Mouse (Mus musculus) heart, embryonic 11.5 days (tissue): Measurements from ENCODE around the gene Mctp1. TPM values are rescaled to one million over a fixed set of nuclear protein-coding genes. Genes with fewer than 3 reads are reported as not detected.
A peak's percentile ranks its signal among the peaks of the same experiment; 100 is the strongest.
"Not testable (repeated sequence)": the region's sequence is repeated elsewhere in the genome, so short reads cannot be mapped to it uniquely, and the experiment has no call there.

Experiments used
- ATAC-seq: fragments of 200-750 bp; cut with Nextera tagmentation; replicated peaks from 2 replicates; pipeline ENCODE4 v1.8.0; 2017; ENCODE audit warnings: moderate library complexity; ENCODE audit not compliant: insufficient number of reproducible peaks, low FRiP score, low TSS enrichment
- H3K27ac ChIP-seq: fragments of 300-500 bp; sonication (generic); 2 replicates; pipeline ENCODE4 v1.5.1; 2014; ENCODE audit warnings: mild to moderate bottlenecking, low read depth, low read length
- H3K27me3 ChIP-seq: fragments of 300-500 bp; sonication (generic); 2 replicates; pipeline ENCODE4 v1.6.1; 2014; ENCODE audit warnings: mild to moderate bottlenecking, low read length, mixed read lengths; ENCODE audit not compliant: control insufficient read depth, insufficient read depth
- H3K36me3 ChIP-seq: fragments of 300-500 bp; sonication (generic); 2 replicates; pipeline ENCODE4 v1.6.1; 2014; ENCODE audit warnings: mild to moderate bottlenecking, low read length, moderate library complexity, mixed read lengths; ENCODE audit not compliant: control insufficient read depth, insufficient read depth
- H3K4me1 ChIP-seq: fragments of 300-500 bp; sonication (generic); 2 replicates; pipeline ENCODE4 v1.6.1; 2014; ENCODE audit warnings: low read length; ENCODE audit not compliant: control insufficient read depth, insufficient read depth
- H3K4me2 ChIP-seq: fragments of 300-500 bp; sonication (generic); 2 replicates; pipeline ENCODE4 v1.6.1; 2014; ENCODE audit warnings: mild to moderate bottlenecking, moderate library complexity
- H3K4me3 ChIP-seq: fragments of 300-500 bp; sonication (generic); 2 replicates; pipeline ENCODE4 v1.5.1; 2014; ENCODE audit warnings: low read depth, low read length
- H3K9ac ChIP-seq: fragments of 300-500 bp; sonication (generic); 2 replicates; pipeline ENCODE4 v1.6.1; 2014; ENCODE audit warnings: mild to moderate bottlenecking, low read depth, low read length, moderate library complexity
- H3K9me3 ChIP-seq: fragments of 300-500 bp; sonication (generic); replicated peaks from 2 replicates; pipeline ENCODE4 v1.6.1; 2016; ENCODE audit warnings: low read length; ENCODE audit not compliant: control insufficient read depth
- WGBS: fragments of 180-500 bp; shearing (Covaris S2); extraction: QIAGEN DNeasy Blood & Tissue Kit; methylation state at CpG from one replicate; pipeline ENCODE4 v1.1.7; 2014; ENCODE audit not compliant: insufficient replicate concordance; 5-methylcytosine and 5-hydroxymethylcytosine counted together
- polyA plus RNA-seq: library from polyadenylated mRNA; unstranded; fragments of >200 nt; fragmentation: Nextera tagmentation; extraction: Ambion mirVana; gene quantifications from 2 replicates; pipeline ENCODE4 v1.2.1, GENCODE M21; 2014

Gene Mctp1
- polyA plus RNA-seq, result 0.27 and 0.37 TPM in 2 replicates

GRCm38 (mm10) chr13:76383972-76384663, at the start of gene Mctp1:
Gene Mctp1 (plus strand): TSS chr13:76384535.
- Histone ChIP-seq H3K9me3 (no peaks in the 10 kb centered on the region), H3K4me3 (peak within 1 kb of the TSS; percentile 62), H3K4me1 (no peaks in the 10 kb centered on the region), H3K36me3 (no peaks in the 10 kb centered on the region), H3K4me2 (peak within 1 kb of the TSS; percentile 99), H3K9ac (peak within 1 kb of the TSS; percentile 50), H3K27ac (no peak within 1 kb of the TSS), H3K27me3 (peaks cover 24% of the 10 kb centered on the region)
- under 1% methylated on average over 51 of the region's 62 CpGs for WGBS
- ATAC-seq, result peak; percentile 83

DNA sequence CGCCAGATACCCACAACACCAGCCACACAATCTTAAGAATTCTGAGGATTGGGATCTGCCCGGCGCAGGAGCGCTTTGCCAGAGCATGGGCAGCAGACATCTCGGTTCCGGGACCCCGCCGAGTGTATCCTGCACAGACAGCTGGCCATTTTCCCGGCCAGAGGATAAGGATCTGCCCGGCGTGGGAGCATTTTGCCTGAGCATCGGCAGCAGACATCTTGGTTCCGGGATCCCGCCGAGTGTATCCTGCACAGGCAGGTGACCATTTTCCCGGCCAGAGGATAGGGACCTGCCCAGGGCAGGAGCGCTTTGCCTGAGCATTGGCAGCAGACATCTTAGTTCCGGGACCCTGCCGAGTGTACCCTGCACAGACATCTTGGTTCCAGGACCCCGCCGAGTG, 38.4 kb upstream of the Mctp1 start:
- not testable (repeated sequence) for ATAC-seq, H3K4me3 ChIP-seq, H3K27ac ChIP-seq, H3K4me1 ChIP-seq, H3K4me2 ChIP-seq, H3K9ac ChIP-seq, H3K9me3 ChIP-seq, H3K27me3 ChIP-seq, H3K36me3 ChIP-seq
- 46% methylated on average over 18 of the region's 21 CpGs for WGBS

DNA sequence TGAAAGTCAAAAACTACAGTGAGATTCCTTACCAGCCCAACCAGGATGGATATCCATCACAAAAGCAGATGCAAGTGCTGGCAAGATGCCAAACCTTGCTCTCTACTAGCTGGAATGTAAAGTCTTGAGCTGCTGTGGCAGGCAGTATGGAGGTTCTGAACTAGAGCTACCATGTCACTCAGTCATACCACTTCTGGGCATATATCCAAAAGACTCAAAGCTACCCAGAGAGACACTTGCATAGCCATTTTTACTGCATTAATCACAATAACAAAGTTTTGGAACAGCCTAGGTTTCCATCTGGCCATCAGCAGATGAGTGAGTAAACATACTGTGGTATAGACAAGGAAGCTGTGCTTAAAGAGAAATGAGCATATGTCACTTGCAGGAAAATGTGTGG, 25.6 kb upstream of the Mctp1 start:
- Histone ChIP-seq H3K9ac (no peak overlapping the region), H3K27me3 (no peaks in the 10 kb centered on the region), H3K9me3 (no peaks in the 10 kb centered on the region), H3K4me3 (no peak overlapping the region), H3K27ac (no peak overlapping the region), H3K4me2 (no peak overlapping the region), H3K4me1 (no peaks in the 10 kb centered on the region), H3K36me3 (no peaks in the 10 kb centered on the region)
- ATAC-seq, result no peak

DNA sequence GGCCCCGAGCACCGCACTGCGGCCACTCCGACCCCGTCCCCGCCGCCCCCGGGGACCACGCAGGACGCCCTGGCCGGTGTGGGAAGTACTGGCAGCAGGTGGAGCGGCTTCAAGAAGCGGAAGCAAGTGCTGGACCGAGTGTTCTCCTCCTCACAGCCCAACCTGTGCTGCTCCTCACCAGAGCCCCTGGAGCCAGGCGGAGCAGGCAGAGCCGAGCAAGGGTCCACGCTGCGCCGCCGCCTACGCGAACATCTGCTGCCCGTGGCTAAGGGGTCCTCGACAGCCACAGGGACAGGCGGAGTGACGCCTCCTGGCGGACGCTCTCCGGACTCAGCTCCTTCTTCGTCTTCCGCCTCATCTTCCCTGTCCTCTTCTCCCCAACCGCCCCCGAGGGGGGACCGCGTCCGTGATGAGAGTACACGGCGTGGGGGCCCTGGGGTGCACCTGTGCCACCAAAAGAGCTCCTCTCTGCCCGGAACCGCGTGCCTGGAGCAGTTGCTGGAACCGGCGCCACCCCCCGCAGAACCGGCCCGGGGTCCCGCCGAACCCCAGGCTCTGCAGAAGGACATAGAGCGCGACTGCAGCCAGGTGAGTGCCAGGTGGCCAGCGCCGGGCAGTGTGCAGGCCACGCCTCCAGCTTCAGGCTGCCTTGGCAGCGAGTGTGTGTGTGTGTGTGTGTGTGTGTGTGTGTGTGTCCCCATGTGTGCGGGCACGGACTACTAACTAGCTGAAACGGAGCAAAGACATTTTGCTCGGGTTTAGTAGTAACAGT, 515 bp downstream of the Mctp1 start:
- WGBS, result 3% methylated on average over 56 of the region's 58 CpGs

GRCm38 (mm10) chr13:76388615-76389014, 4.3 kb downstream of the Mctp1 start:
- no peak overlapping the region for H3K4me2 ChIP-seq
- no peak for ATAC-seq

More for the DNA sequence above, 515 bp downstream of the Mctp1 start:
- Histone ChIP-seq H3K9me3 (no peaks in the 10 kb centered on the region), H3K27ac (no peak overlapping the region), H3K4me3 (peak overlapping the region; percentile 62), H3K4me2 (peak overlapping the region; percentile 99), H3K27me3 (peaks cover 24% of the 10 kb centered on the region), H3K4me1 (no peaks in the 10 kb centered on the region), H3K9ac (peak overlapping the region; percentile 50), H3K36me3 (no peaks in the 10 kb centered on the region)
- peak; percentile 69 for ATAC-seq

DNA sequence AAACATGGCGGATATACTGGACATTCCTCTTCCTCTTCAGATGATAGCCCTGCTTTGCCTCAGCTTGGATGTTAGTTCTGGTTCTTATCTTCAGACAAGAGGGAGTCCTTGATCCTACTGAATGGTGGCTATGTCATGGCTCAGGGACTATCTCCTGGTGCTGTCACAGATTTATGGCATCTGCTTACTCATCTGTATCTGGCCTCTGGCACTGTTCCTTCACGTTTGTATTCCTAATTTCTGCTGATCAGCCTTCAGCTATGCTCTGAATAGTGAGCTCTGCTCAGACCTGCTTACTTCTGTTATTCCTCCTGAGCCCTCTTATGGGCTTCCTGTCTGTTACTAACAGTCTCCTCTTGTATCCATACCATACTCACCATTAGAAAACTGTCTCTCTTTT, 7.6 kb downstream of the Mctp1 start:
- no peak overlapping the region for H3K27ac ChIP-seq
- no peak overlapping the region for H3K4me3 ChIP-seq
- H3K4me1 ChIP-seq, result no peaks in the 10 kb centered on the region
- H3K27me3 ChIP-seq, result no peaks in the 10 kb centered on the region
- H3K4me2 ChIP-seq, result no peak overlapping the region
- no peak for ATAC-seq
- no peaks in the 10 kb centered on the region for H3K9me3 ChIP-seq
- 48% methylated on average over 2 of the region's 2 CpGs for WGBS
- no peaks in the 10 kb centered on the region for H3K36me3 ChIP-seq
- no peak overlapping the region for H3K9ac ChIP-seq

More at GRCm38 (mm10) chr13:76388615-76389014, 4.3 kb downstream of the Mctp1 start:
- 70% methylated on average over 3 of the region's 3 CpGs for WGBS
- Histone ChIP-seq H3K27ac (no peak overlapping the region), H3K9me3 (no peaks in the 10 kb centered on the region), H3K4me3 (no peak overlapping the region), H3K36me3 (no peaks in the 10 kb centered on the region), H3K4me1 (no peaks in the 10 kb centered on the region), H3K9ac (no peak overlapping the region), H3K27me3 (peaks cover 18% of the 10 kb centered on the region)

- no peak overlapping the region for H3K9ac ChIP-seq
- no peaks in the 10 kb centered on the region for H3K4me1 ChIP-seq
- H3K4me3 ChIP-seq, result no peak overlapping the region
- no peak for ATAC-seq
- no peaks in the 10 kb centered on the region for H3K9me3 ChIP-seq
- WGBS, result 78% methylated on average over 3 of the region's 3 CpGs
- no peaks in the 10 kb centered on the region for H3K36me3 ChIP-seq
- H3K4me2 ChIP-seq, result no peak overlapping the region
- no peak overlapping the region for H3K27ac ChIP-seq
- no peaks in the 10 kb centered on the region for H3K27me3 ChIP-seq
Measured at GRCm38 (mm10) chr13:76393106-76393505, 8.8 kb downstream of the Mctp1 start.

DNA sequence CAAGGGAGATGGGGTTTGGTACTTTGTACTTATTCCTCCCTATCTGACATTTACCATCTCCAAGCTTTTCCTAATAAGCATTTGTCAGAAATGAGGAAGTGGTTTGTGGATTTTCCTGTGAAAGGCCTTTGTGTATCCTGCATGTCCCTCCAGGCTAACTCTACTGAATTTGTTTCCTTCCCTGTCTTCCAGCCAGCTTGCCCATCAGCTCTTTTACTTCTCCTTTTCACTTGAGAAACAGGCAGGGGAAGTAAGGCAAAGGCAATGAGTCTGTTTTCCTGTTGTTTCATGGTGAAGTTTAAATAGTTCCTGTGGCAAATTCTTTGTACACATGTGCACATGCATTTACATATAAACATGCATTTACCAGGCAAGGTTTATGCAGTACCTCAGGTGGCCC, 11.6 kb downstream of the Mctp1 start:
- Histone ChIP-seq H3K36me3 (no peaks in the 10 kb centered on the region), H3K9me3 (no peaks in the 10 kb centered on the region), H3K4me2 (no peak overlapping the region), H3K4me1 (no peaks in the 10 kb centered on the region), H3K27ac (no peak overlapping the region), H3K4me3 (no peak overlapping the region), H3K27me3 (no peaks in the 10 kb centered on the region), H3K9ac (no peak overlapping the region)
- ATAC-seq, result no peak
